Mouse (Mus musculus): Measurements from ENCODE around the gene Epha4.

DNA sequence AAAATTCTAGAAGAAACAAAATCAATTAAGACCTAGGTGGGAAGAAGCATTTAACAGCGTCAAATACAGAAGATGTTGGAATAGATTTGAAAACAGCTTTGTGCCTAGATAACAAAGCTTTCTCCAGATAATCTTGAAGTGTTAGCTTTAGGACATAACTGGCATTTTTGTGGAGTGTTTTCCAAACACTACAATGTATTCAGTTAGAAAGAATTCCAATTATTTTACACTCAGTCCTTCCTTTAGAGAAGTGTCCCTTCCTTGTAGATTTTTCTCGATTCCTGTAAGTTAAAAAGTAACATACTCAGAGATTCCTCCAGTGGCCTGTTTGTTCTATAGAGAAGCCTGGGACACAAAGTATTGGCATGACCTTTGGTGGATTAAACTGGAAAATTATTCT is 23.7 kb upstream of the Epha4 start:
- no peak for TF ChIP-seq CTCF (IDR thresholded peaks at IDR 0.05; ENCODE audit: borderline replicate concordance, control insufficient read depth, extremely low read depth, insufficient read depth, low read length, poor library complexity)
- TF ChIP-seq POLR2A (IDR thresholded peaks at IDR 0.05; ENCODE audit: control insufficient read depth, extremely low read depth, insufficient read depth, low read length, poor library complexity): no peak
